Mouse (Mus musculus) large intestine, adult 2 months (tissue): ENCODE results near the gene Smyd4. TPM values are rescaled to one million over a fixed set of nuclear protein-coding genes. Genes with fewer than 3 reads are reported as not detected.

Experiments used
- DNase-seq: peaks from one replicate; pipeline ENCODE4 v3.0.0-alpha.2; 2012; ENCODE audit warnings: low read depth, low spot score
- WGBS: fragments of 180-500 bp; shearing (Covaris S2); methylation state at CpG from one replicate; pipeline ENCODE4 v1.1.7; 2018; 5-methylcytosine and 5-hydroxymethylcytosine counted together
- polyA plus RNA-seq: library from polyadenylated mRNA; depleted of rRNA; stranded (reverse); fragments of >200 nt; gene quantifications from 2 replicates; pipeline ENCODE4 v1.2.3, GENCODE M21; 2012

Gene Smyd4
- polyA plus RNA-seq, 1 experiment = 1.6 TPM

GRCm38 (mm10) chr11:75409679-75410575 lies 61.7 kb downstream of the Smyd4 start:
- 55% methylated on average over 17 of the region's 17 CpGs for WGBS
- no peak for DNase-seq

DNA sequence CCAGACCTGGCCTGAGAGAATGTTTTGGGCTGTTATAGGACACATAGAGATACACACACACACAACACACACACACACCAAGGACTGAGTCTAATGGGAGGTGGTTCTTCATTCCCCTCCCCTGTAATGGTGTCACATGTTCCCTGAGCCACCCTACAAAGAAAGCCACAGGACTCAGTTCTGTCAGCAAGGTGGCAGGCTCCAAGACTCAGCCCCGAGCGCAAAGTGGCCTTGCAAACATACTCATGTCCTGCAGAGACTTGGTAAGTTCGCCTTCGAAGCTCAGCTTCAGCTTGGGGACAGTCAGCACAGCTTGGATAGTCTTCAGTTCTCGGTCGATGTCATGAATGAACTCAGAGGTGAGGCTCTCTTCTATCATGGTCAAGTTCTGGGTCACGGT lies 62.4 kb downstream of the Smyd4 start:
- 89% methylated on average over 7 of the region's 7 CpGs for WGBS
- DNase-seq = no peak

DNA sequence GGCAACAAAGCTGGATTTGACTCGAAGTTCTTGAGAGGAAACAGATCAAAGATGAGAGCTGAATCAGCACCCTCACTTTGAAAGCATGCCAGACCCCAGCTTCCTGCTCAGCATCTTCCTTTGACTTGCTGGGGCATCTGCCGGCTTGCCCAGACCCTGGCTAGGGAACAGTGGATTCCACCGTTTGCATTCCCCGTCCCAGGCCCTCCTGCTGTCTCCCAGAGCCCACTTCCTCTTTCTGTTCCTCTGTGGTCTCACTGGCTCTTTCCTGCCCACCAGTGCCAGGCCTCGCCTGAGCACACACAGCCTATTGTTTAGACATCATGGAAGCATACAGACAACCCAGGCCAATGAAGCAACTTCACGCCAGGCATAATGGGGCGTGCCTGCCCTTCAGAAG lies 66.9 kb downstream of the Smyd4 start:
- WGBS = 36% methylated on average over 7 of the region's 7 CpGs
- DNase-seq = no peak

DNA sequence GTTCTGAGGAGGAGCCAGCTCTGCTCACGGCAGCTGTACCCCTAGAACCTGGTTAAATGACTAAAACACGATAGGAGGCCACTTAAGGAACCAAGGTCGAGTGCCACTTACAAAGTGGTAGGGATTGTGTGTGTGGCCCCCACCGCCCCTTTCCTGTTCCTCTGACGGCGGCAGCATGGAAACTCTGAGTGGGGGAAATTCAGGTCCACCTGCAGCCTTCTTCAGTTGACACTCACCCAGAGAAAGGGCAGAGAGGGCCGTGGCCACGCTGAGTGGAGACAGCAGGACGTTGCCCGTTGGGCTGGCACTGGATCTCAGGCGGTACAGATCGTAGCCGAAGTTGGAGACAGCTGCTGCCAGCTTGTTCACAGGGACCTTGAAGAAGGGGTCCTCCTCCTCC lies 67.8 kb downstream of the Smyd4 start:
- no peak for DNase-seq
- 72% methylated on average over 13 of the region's 13 CpGs for WGBS

DNA sequence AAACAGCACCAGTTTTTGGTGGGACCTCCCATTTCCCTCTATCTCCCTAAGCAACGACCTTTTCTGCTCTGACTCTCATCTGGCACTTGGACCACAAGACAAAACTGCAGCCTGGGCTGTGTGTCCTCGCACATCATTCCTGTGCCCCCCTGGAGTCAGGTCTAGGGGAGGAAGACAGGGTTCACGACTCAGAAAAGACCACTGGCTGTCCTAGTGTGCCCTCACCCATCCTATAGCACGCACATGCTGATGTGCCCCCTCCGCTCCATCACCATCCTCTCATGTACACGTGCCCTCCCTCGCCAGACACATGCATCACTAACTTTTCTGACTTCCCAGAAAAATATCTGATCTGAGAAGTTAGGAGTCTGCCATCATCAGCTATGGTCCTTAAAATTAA lies 71.8 kb downstream of the Smyd4 start:
- WGBS = 79% methylated on average over 7 of the region's 7 CpGs
- no peak for DNase-seq

- WGBS = 62% methylated on average over 5 of the region's 5 CpGs
- no peak for DNase-seq
Measured at GRCm38 (mm10) chr11:75420810-75421374, 72.7 kb downstream of the Smyd4 start.

GRCm38 (mm10) chr11:75421375-75422012 lies 73.3 kb downstream of the Smyd4 start:
- WGBS = 59% methylated on average over 6 of the region's 6 CpGs
- DNase-seq = no peak

DNA sequence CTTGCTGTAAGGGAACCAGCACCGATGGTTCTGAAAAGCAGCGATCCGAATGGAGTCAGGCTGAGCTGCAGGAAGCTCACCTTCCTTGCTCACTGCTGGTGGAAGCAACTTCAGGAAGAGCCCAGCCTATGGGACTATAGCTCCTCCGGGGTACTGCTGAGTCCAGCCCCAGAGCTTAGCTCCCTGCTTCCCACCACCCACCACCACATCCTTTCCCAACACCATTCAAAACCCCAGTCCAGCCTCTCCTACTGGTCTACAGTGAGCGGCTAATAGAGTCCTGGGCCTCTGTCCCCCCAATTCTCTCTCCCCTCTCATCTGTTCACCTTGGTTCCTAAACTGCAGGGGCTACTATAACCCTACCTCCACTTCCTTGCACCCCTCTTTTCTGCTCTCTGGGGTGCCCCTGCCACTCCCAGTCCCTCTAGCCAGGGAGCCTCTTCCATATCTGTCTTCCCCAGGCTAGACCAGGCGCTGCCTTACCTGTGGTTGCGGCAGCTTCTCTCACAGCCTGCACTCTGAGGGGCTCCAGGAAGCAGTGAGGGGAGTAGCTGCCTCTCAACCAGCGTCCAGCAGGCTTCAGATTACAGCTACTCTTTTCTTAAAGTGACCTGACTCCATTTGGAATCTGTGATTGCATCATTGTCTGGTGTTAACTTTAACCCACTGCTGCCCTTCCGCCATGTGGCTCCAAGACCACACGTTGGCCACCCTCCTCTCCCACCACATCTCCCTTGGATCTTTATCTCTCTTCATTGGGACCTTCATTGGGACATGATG lies 74.0 kb downstream of the Smyd4 start, which contains the start of gene Serpinf1:
TSS of gene Serpinf1 (minus strand) at position 689 of the 780 bp plus-strand sequence.
- no peak for DNase-seq
- 53% methylated on average over 10 of the region's 10 CpGs for WGBS

- WGBS = 79% methylated on average over 3 of the region's 3 CpGs
- no peak for DNase-seq
Measured at GRCm38 (mm10) chr11:75423091-75423490, 74.9 kb downstream of the Smyd4 start.

DNA sequence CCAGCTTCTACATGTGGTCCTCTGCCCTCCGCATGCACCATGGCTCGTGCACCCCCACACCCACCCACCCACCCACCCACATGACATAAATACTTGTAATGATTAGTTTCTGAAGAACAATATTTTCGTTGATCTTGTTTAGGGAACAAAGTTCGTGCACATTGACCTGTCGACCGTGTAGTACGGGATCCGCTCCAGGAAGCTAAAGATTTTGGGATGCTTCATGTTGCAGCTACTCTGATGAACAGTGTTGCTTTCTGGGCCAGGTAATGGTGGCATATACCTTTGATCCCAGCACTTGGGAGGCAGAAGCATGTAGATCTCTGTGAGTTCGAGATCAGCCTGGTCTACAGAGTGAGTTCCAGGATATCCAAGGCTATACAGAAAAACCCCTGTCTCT lies 75.8 kb downstream of the Smyd4 start:
- DNase-seq = no peak
- 73% methylated on average over 9 of the region's 9 CpGs for WGBS

DNA sequence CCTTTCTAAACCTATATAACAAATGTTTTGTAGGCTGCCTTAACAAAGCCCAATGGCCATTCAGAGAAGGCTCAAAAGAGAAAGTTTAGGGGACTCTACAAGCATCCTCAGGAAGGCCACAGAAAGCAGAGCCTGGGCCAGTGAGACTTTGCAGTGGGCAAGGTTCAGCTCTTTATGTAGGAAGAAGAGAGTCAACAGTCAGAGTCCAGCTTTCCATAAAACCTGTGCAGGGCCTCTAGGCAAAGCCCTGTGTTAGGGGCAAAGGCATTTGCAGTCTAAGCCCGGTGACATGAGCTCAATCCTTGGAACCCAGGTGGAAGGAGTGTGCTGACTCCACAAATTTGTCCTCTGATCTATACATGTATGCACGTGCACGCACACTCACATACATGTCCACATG lies 76.2 kb downstream of the Smyd4 start:
- WGBS = 62% methylated on average over 3 of the region's 3 CpGs
- DNase-seq = no peak

DNA sequence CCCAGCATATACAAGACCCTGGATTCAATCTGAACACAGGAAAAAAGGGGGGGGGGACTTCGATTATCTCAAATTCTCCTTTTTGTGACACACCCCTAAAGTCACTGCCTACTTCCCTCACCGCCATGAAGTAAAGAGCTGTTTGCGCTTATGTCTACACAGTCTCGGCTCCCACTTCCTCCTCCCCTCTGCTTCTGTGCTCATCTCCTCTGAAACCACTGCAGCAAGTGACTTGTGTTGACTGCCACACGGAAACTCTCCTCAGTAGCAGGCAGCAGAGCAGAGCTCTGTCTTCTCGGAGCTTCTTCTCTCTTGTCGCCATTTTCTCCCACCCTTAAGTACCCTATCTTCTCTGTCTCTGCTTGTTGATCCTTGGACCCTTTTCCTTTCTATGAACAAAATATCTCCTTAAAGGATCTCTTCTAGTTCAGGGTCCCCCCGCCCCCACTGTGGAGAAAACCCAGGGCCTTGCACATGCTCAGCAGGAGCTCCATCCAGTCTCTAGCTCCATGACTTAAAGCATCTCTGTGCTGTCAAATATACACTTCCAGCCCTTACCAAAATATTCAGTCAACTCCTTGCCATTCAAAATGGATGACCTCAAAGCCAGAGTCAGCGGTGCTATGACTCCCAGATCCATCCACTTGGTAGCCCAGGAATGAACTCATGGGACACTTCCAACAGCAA lies 80.9 kb downstream of the Smyd4 start:
- WGBS = 60% methylated on average over 9 of the region's 9 CpGs
- DNase-seq = no peak

DNA sequence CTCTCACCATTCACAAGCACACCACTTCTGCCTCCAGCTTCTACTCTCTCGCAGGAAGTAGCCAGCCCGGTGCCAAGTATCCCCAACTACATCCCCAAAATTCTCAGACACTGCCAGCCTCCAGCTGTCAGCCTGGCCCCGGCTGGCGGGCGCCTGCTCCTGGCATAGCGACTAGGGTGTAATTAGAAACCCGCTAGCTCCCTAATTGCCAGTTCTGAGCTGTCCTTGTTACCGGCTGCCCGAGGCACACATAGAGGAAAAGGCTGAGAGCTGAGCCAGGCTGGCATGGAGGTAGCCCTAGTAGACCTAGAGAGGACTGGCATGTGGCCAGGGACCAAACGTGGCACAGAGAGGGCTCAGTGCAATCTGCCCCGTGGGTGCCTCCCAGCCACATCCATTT lies 83.1 kb downstream of the Smyd4 start:
- DNase-seq = no peak
- WGBS = 59% methylated on average over 11 of the region's 11 CpGs

DNA sequence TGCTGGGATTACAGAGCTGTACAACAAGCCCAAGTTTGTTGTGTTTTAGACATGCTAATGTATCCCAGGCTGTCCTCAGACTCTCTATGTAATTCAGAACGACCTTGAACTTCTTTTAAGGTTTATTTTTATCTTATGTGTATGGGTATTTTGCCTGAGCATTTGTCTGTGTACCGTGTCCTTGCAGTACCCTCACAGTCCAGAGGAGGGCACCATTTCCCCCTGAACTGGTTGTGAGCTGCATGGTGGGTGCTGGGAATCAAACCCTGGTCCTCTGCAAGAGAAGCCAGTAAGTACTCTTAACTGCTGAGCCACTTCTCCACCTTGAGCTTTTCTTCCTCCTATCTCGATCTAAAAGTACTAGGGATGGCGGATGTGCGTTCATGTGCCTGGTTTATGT lies 85.9 kb downstream of the Smyd4 start:
- DNase-seq = no peak
- 85% methylated on average over 5 of the region's 5 CpGs for WGBS

DNA sequence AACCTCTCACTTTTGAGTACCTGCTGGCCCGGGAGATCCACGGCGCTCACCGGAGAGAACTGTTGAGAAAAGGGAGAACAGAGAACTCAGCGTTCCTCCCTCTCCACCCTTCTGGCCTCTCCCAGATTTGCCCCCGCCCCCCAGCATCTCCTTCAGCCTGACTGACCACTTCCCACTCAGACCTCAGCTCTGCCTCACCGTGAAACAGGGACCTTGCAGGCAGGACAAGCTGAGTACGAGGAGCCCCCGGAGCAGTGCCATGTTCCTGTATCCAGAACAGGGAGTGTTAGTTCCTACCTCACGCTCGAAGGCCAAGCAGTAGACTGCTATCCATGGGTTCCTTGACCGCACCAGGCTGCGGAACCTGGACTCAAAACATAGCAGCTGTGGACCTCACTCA lies 90.0 kb downstream of the Smyd4 start:
- 76% methylated on average over 13 of the region's 13 CpGs for WGBS
- DNase-seq = no peak

DNA sequence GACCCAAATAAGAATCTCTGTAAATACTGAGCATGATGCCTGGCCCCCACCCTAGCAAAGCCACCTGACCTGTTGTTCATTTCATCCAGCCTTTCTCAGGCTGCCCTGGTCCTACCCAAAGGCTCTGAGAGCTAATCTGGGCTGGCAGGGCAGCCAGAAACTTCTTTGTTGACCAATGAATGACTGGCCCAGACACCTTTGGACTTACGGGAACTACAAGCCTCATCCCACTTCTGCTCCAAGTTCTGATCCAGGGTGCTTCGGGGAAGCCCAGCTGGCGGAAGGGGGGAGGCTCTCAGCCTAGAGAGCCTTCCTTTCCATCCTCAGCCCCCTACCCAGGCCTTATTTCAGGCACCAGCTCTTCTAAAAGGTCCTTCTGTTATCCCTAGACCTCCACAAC lies 90.6 kb downstream of the Smyd4 start:
- no peak for DNase-seq
- WGBS = 77% methylated on average over 3 of the region's 3 CpGs

GRCm38 (mm10) chr11:75439363-75439762 lies 91.1 kb downstream of the Smyd4 start, which contains the start of gene Serpinf2:
Gene Serpinf2, minus strand, starts transcription at chr11:75439591.
- no peak for DNase-seq
- 46% methylated on average over 6 of the region's 6 CpGs for WGBS

DNA sequence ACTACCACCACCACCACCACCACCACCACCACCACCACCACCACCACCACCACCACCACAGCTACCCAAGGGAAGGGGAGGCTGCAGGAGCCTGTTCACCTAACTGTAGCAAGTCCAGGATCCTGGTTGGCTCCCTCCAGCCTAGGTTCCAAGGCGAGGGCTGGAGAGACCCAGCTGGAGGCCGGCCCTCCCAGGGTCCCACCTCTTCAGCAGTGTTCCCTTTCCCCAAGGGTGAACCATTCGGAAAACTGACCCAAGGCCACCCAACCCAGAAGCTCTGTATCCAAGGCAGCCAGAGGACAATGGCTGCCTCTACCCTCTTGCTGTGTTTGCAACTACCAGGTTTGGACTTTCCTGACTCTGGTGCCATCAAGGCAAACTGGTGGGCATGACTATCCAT lies 91.7 kb downstream of the Smyd4 start:
- no peak for DNase-seq

DNA sequence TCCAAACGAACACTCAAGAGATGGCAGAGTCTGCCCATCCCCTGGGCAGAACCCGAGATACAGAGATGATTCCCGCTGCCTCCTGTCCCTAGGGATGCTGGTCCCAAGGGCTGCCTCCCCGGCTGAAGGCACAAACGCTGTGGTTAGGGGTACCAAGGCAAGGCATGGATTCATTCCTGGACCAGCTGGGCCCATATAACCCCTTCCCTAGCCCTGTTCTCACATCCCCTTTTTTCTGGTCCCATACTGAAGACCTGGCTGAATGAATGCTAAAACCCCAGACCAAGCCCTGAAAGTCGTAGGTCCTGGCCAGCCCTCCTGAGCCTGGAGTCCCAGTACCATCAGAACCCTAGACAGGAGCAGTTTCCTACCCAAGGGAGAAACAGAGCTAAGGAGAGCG lies 92.8 kb downstream of the Smyd4 start:
- DNase-seq = no peak
- 82% methylated on average over 7 of the region's 7 CpGs for WGBS

More for the DNA sequence above, 91.7 kb downstream of the Smyd4 start:
- 92% methylated on average over 3 of the region's 3 CpGs for WGBS
